Mouse (Mus musculus): ENCODE measurements around the gene Mob1b.
"Not testable (repeated sequence)": the region's sequence is repeated elsewhere in the genome, so short reads cannot be mapped to it uniquely, and the experiment has no call there.

Mob1b gene

GRCm38 (mm10) chr5:88702041-88702440 lies 18.6 kb upstream of the Mob1b start:
- no peak for DNase-seq (ENCODE audit: low spot score in 2 of 2)

- DNase-seq (ENCODE audit: low spot score in 2 of 2), result no peak
Observed at GRCm38 (mm10) chr5:88703551-88703950, 17.1 kb upstream of the Mob1b start.

GRCm38 (mm10) chr5:88711128-88711527 lies 9.5 kb upstream of the Mob1b start:
- DNase-seq (ENCODE audit: low spot score in 2 of 2), result no peak

GRCm38 (mm10) chr5:88711618-88712224 lies 8.9 kb upstream of the Mob1b start:
- peak; percentile 17 to 49 for DNase-seq (ENCODE audit: low spot score in 2 of 2)

GRCm38 (mm10) chr5:88712328-88712727 lies 8.3 kb upstream of the Mob1b start:
- DNase-seq (ENCODE audit: low spot score in 2 of 2), result no peak

- DNase-seq (ENCODE audit: low spot score in 2 of 2), result no peak
Observed at GRCm38 (mm10) chr5:88716983-88717382, 3.7 kb upstream of the Mob1b start.

- no peak for DNase-seq (ENCODE audit: low spot score in 2 of 2)
Observed at GRCm38 (mm10) chr5:88721003-88721475, 384 bp downstream of the Mob1b start.

- DNase-seq (ENCODE audit: low spot score in 2 of 2), result peak in 1 of 2 experiments; percentile 20
Observed at GRCm38 (mm10) chr5:88721565-88722212, 1.0 kb downstream of the Mob1b start.

- peak in 1 of 2 experiments; percentile 19 for DNase-seq (ENCODE audit: low spot score in 2 of 2)
Observed at GRCm38 (mm10) chr5:88722213-88722600, 1.6 kb downstream of the Mob1b start.

- DNase-seq (ENCODE audit: low spot score in 2 of 2), result no peak
Observed at GRCm38 (mm10) chr5:88724030-88724429, 3.4 kb downstream of the Mob1b start.

GRCm38 (mm10) chr5:88727593-88728144 lies 7.0 kb downstream of the Mob1b start:
- DNase-seq (ENCODE audit: low spot score in 2 of 2), result no peak

GRCm38 (mm10) chr5:88734786-88735185 lies 14.1 kb downstream of the Mob1b start:
- no peak for DNase-seq (ENCODE audit: low spot score in 2 of 2)

GRCm38 (mm10) chr5:88741065-88741464 lies 20.4 kb downstream of the Mob1b start:
- not testable (repeated sequence) for DNase-seq (ENCODE audit: low spot score in 2 of 2)

GRCm38 (mm10) chr5:88747774-88748173 lies 27.1 kb downstream of the Mob1b start:
- no peak for DNase-seq (ENCODE audit: low spot score in 2 of 2)

- no peak for DNase-seq (ENCODE audit: low spot score in 2 of 2)
Observed at GRCm38 (mm10) chr5:88753199-88753598, 32.5 kb downstream of the Mob1b start.

GRCm38 (mm10) chr5:88762611-88763010 lies 42.0 kb downstream of the Mob1b start:
- no peak for DNase-seq (ENCODE audit: low spot score in 2 of 2)

GRCm38 (mm10) chr5:88764430-88764986 lies 43.9 kb downstream of the Mob1b start:
- DNase-seq (ENCODE audit: low spot score in 2 of 2), result no peak

- DNase-seq (ENCODE audit: low spot score in 2 of 2), result peak; percentile 97 to 98
Observed at GRCm38 (mm10) chr5:88764987-88765481, 44.4 kb downstream of the Mob1b start, which contains the start of gene Dck. Dck (plus strand) TSS chr5:88764996.

- DNase-seq (ENCODE audit: low spot score in 2 of 2), result no peak
Observed at GRCm38 (mm10) chr5:88765587-88765986, 44.9 kb downstream of the Mob1b start.

GRCm38 (mm10) chr5:88766121-88766520 lies 45.5 kb downstream of the Mob1b start:
- no peak for DNase-seq (ENCODE audit: low spot score in 2 of 2)

GRCm38 (mm10) chr5:88766863-88767262 lies 46.2 kb downstream of the Mob1b start:
- no peak for DNase-seq (ENCODE audit: low spot score in 2 of 2)

- DNase-seq (ENCODE audit: low spot score in 2 of 2), result no peak
Observed at GRCm38 (mm10) chr5:88768201-88768600, 47.5 kb downstream of the Mob1b start.

Measured in frontal cortex, postnatal 10 days (tissue).